Mouse (Mus musculus): Measurements from ENCODE around the gene Elp4. TPM values are rescaled to one million over a fixed set of nuclear protein-coding genes. Genes with fewer than 3 reads are reported as not detected.

Elp4 gene
- total RNA-seq, 1 experiment: 15.6 TPM

DNA sequence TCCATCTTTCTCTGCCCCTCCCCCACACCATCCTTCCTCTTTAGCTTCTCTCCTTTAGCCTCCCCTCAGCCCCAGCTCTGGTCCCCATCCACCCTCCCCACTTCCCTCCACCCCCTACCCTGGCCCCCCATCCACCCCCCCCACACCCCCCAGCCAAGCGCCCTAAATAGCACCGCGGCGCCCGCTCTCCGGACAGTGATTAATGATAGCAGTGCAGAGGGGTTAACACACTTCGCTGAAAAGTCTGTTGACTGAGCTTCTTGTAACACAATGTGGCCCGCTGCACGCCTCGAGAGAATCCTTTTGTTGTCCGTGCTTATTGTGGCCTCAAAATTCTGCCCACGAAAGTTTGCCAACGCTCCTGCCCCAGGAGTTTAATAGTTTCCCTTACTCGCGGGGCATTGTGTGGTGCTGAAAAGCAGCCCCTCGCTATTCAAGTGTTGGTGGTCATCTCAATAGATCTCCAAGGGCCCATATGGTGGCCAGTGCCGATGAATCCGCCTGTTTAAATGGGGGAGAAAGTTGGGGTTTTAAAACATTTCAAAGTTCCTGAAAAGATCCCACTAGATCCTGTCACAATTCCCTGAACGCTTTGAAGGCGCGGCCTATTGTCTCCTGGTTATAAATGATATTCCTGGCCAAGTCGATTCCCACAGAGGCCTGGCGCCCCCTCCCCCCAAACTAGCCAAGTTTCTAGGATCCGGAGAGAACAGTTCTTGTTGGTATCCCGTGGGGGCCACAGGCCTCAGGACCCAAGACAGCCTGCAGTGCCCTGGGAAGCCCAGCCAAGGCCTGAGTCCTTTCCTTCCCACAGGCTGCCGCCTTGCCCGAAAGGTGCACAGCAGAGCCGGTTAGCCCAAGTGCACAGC, 214.4 kb downstream of the Elp4 start:
- no peak for TF ChIP-seq CHD2 (IDR thresholded peaks at IDR 0.05; ENCODE audit: low read depth, low read length)
- no peak for TF ChIP-seq HCFC1 (IDR thresholded peaks at IDR 0.05; ENCODE audit: borderline replicate concordance, insufficient read depth, low read length)
- no peak for TF ChIP-seq ZNF384 (IDR thresholded peaks at IDR 0.05; ENCODE audit: low read depth, low read length)
- TF ChIP-seq ZC3H11A (IDR thresholded peaks at IDR 0.05; ENCODE audit: borderline replicate concordance, low read depth, low read length): no peak
- no peak for TF ChIP-seq MAFK (IDR thresholded peaks at IDR 0.05; ENCODE audit: insufficient read depth, low read depth, low read length)
- Histone ChIP-seq H3K27ac (ENCODE audit: insufficient read depth, low read depth, low read length, poor library complexity, severe bottlenecking) (no peak overlapping the region), H3K4me3 (ENCODE audit: insufficient read depth in 1 of 2, low read depth in 1 of 2, low read length in 2 of 2, poor library complexity in 1 of 2, severe bottlenecking in 1 of 2) (peak overlapping the region in 1 of 2 experiments; percentile 22; a peak in 3 of 4 replicates), H3K4me1 (ENCODE audit: control insufficient read depth in 2 of 2, insufficient read depth in 2 of 2, low read length in 2 of 2, poor library complexity in 1 of 2) (peaks cover 12 to 13% of the 10 kb centered on the region in 2 experiments; a peak in 3 of 4 replicates), H3K9ac (ENCODE audit: insufficient read depth, low read depth, low read length, poor library complexity, severe bottlenecking) (no peak overlapping the region), H3K36me3 (ENCODE audit: control insufficient read depth, insufficient read depth, low read length, poor library complexity, severe bottlenecking) (no peaks in the 10 kb centered on the region), H3K9me3 (ENCODE audit: control insufficient read depth, insufficient read depth, low read depth, low read length) (no peaks in the 10 kb centered on the region)
- in situ Hi-C loops (cut with MboI; ENCODE audit: low sequenced_read_pairs in 2 of 2, unreplicated experiment in 2 of 2): no loop called here
- no peak for DNase-seq (ENCODE audit: low read depth, low spot score)

DNA sequence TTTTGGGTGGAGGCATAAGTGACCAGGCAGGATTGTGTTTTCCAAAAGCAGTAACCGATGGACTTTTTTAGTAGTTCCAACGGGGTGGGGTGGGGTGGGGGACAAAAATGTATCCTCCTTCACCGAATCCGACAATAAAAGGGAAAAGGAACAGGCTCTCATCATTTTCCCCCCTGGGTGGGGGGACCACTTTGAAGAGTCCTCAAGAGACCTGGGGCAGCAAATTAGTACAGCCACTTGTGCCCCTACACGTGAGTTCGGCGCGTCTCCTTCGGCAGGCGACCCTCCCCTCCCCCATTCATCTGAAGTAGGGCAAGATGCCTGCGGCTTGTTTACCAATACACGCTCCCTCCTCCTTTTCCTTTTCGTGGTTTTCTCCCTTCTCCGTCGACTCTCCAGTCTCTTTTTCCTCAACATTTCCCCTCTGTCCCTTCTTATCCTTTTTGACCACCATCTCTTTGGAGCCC, 215.0 kb downstream of the Elp4 start:
- no peak overlapping the region for H3K9ac ChIP-seq (ENCODE audit: insufficient read depth, low read depth, low read length, poor library complexity, severe bottlenecking)
- no peak for DNase-seq (ENCODE audit: low read depth, low spot score)
- in situ Hi-C loops (cut with MboI; ENCODE audit: low sequenced_read_pairs in 2 of 2, unreplicated experiment in 2 of 2): no loop called here
- TF ChIP-seq HCFC1 (IDR thresholded peaks at IDR 0.05; ENCODE audit: borderline replicate concordance, insufficient read depth, low read length): no peak
- TF ChIP-seq ZC3H11A (IDR thresholded peaks at IDR 0.05; ENCODE audit: borderline replicate concordance, low read depth, low read length): no peak
- TF ChIP-seq CHD2 (IDR thresholded peaks at IDR 0.05; ENCODE audit: low read depth, low read length): no peak
- TF ChIP-seq MAFK (IDR thresholded peaks at IDR 0.05; ENCODE audit: insufficient read depth, low read depth, low read length): no peak
- TF ChIP-seq ZNF384 (IDR thresholded peaks at IDR 0.05; ENCODE audit: low read depth, low read length): no peak
- H3K4me3 ChIP-seq (ENCODE audit: insufficient read depth in 1 of 2, low read depth in 1 of 2, low read length in 2 of 2, poor library complexity in 1 of 2, severe bottlenecking in 1 of 2): peak overlapping the region; percentile 20 to 29; a peak in 3 of 4 replicates
- H3K9me3 ChIP-seq (ENCODE audit: control insufficient read depth, insufficient read depth, low read depth, low read length): no peaks in the 10 kb centered on the region
- peaks cover 10 to 13% of the 10 kb centered on the region in 2 experiments; a peak in 3 of 4 replicates for H3K4me1 ChIP-seq (ENCODE audit: control insufficient read depth in 2 of 2, insufficient read depth in 2 of 2, low read length in 2 of 2, poor library complexity in 1 of 2)
- H3K36me3 ChIP-seq (ENCODE audit: control insufficient read depth, insufficient read depth, low read length, poor library complexity, severe bottlenecking): no peaks in the 10 kb centered on the region
- no peak overlapping the region for H3K27ac ChIP-seq (ENCODE audit: insufficient read depth, low read depth, low read length, poor library complexity, severe bottlenecking)

DNA sequence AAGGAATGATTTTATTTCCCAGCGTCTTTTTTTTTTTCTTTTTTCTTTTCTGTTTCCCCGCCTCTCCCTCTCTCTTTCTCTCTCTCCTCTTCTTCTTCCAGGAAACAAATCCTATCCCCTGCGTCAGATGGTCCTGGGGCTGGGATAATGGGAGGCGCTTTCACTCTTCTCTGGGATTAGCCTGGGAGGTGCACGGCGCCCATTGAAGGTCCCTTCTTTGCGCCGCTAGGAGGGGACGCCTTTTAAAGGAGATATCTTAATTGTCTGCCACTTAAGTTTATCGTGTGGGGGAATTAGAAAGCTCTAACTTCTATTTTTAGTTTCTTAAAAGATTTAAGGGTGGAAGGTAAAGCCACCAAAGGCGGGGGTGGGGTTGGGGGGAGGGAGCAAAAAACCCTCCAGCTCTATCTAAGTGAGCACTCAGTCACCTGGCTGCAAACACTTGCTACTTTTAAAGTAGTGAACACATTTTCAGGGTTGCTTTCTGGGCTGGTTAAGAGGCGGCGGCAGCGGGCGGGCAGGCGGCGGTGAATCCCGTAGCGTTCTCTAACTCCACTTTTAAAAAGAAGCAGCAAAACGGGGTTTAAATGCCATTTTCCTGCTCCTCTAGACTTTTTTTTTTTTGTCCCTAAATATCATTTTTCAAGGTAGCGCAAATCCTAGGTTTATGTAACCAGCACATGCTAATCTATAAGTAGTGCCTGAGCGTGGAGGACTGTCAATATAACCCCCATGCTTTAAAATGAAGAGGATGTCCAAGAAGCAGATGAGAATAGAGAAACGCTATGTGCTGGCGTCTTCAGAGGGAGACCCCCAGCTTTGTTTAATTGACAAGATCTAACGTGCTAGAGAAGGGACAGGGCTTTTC, 215.7 kb downstream of the Elp4 start:
- H3K36me3 ChIP-seq (ENCODE audit: control insufficient read depth, insufficient read depth, low read length, poor library complexity, severe bottlenecking): no peaks in the 10 kb centered on the region
- H3K27ac ChIP-seq (ENCODE audit: insufficient read depth, low read depth, low read length, poor library complexity, severe bottlenecking): no peak overlapping the region
- H3K9me3 ChIP-seq (ENCODE audit: control insufficient read depth, insufficient read depth, low read depth, low read length): no peaks in the 10 kb centered on the region
- no peak for TF ChIP-seq CHD2 (IDR thresholded peaks at IDR 0.05; ENCODE audit: low read depth, low read length)
- TF ChIP-seq HCFC1 (IDR thresholded peaks at IDR 0.05; ENCODE audit: borderline replicate concordance, insufficient read depth, low read length): no peak
- TF ChIP-seq MAFK (IDR thresholded peaks at IDR 0.05; ENCODE audit: insufficient read depth, low read depth, low read length): no peak
- TF ChIP-seq ZNF384 (IDR thresholded peaks at IDR 0.05; ENCODE audit: low read depth, low read length): no peak
- TF ChIP-seq ZC3H11A (IDR thresholded peaks at IDR 0.05; ENCODE audit: borderline replicate concordance, low read depth, low read length): no peak
- H3K9ac ChIP-seq (ENCODE audit: insufficient read depth, low read depth, low read length, poor library complexity, severe bottlenecking): no peak overlapping the region
- DNase-seq (ENCODE audit: low read depth, low spot score): no peak
- peak overlapping the region in 1 of 2 experiments; percentile 20; a peak in 2 of 4 replicates for H3K4me3 ChIP-seq (ENCODE audit: insufficient read depth in 1 of 2, low read depth in 1 of 2, low read length in 2 of 2, poor library complexity in 1 of 2, severe bottlenecking in 1 of 2)
- peaks cover 10 to 13% of the 10 kb centered on the region in 2 experiments; a peak in 3 of 4 replicates for H3K4me1 ChIP-seq (ENCODE audit: control insufficient read depth in 2 of 2, insufficient read depth in 2 of 2, low read length in 2 of 2, poor library complexity in 1 of 2)
- in situ Hi-C loops (cut with MboI; ENCODE audit: low sequenced_read_pairs in 2 of 2, unreplicated experiment in 2 of 2): no loop called here

DNA sequence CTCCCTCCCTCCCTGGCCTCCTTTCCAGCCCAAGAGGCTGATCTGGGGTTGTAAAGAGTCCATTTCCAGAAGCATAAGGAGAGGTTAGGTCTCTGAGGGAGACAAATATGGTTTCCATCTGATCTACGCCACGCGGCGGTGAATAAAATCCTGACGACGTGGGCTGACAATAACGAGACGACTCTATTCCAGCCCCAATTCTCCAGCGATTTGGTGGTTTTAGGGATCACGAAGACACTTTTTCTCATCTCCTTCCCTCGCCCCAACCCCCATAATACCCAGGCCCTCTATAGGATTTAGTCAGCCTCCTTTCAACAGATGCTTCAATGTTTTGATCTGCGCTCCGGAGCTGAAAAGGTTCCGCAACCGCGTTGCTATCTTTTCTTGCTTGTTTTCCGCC, 216.4 kb downstream of the Elp4 start:
- in situ Hi-C loops (cut with MboI; ENCODE audit: low sequenced_read_pairs in 2 of 2, unreplicated experiment in 2 of 2): no loop called here
- no peaks in the 10 kb centered on the region for H3K36me3 ChIP-seq (ENCODE audit: control insufficient read depth, insufficient read depth, low read length, poor library complexity, severe bottlenecking)
- TF ChIP-seq ZC3H11A (IDR thresholded peaks at IDR 0.05; ENCODE audit: borderline replicate concordance, low read depth, low read length) (no peak), HCFC1 (IDR thresholded peaks at IDR 0.05; ENCODE audit: borderline replicate concordance, insufficient read depth, low read length) (no peak), ZNF384 (IDR thresholded peaks at IDR 0.05; ENCODE audit: low read depth, low read length) (no peak), MAFK (IDR thresholded peaks at IDR 0.05; ENCODE audit: insufficient read depth, low read depth, low read length) (no peak), CHD2 (IDR thresholded peaks at IDR 0.05; ENCODE audit: low read depth, low read length) (no peak)
- no peaks in the 10 kb centered on the region for H3K9me3 ChIP-seq (ENCODE audit: control insufficient read depth, insufficient read depth, low read depth, low read length)
- no peak overlapping the region for H3K9ac ChIP-seq (ENCODE audit: insufficient read depth, low read depth, low read length, poor library complexity, severe bottlenecking)
- DNase-seq (ENCODE audit: low read depth, low spot score): no peak
- H3K4me3 ChIP-seq (ENCODE audit: insufficient read depth in 1 of 2, low read depth in 1 of 2, low read length in 2 of 2, poor library complexity in 1 of 2, severe bottlenecking in 1 of 2): peak overlapping the region in 1 of 2 experiments; percentile 20; a peak in 2 of 4 replicates
- peaks cover 10 to 15% of the 10 kb centered on the region in 2 experiments; a peak in 3 of 4 replicates for H3K4me1 ChIP-seq (ENCODE audit: control insufficient read depth in 2 of 2, insufficient read depth in 2 of 2, low read length in 2 of 2, poor library complexity in 1 of 2)
- H3K27ac ChIP-seq (ENCODE audit: insufficient read depth, low read depth, low read length, poor library complexity, severe bottlenecking): no peak overlapping the region

All from ES-E14 (cell line).